Mouse (Mus musculus): ENCODE measurements around the gene Kdsr. TPM values are rescaled to one million over a fixed set of nuclear protein-coding genes. Genes with fewer than 3 reads are reported as not detected.
A peak's percentile ranks its signal among the peaks of the same experiment; 100 is the strongest.

The Kdsr gene
- total and polyA plus RNA-seq, 3 experiments, result 15.1 to 20.3 TPM; not detected in 1

- no peak for TF ChIP-seq GABPA (IDR thresholded peaks at IDR 0.05; ENCODE audit: low read depth, low read length)
- TF ChIP-seq GATA1 (IDR thresholded peaks at IDR 0.05; ENCODE audit: low read depth, low read length), result no peak
- TF ChIP-seq POLR2AphosphoS5 (IDR thresholded peaks at IDR 0.05; ENCODE audit: borderline replicate concordance, low read depth, low read length), result no peak
- TF ChIP-seq MEF2A (IDR thresholded peaks at IDR 0.05; ENCODE audit: extremely low read depth, insufficient replicate concordance, low read depth, low read length, poor library complexity, severe bottlenecking), result no peak
- TF ChIP-seq JUND (IDR thresholded peaks at IDR 0.05; ENCODE audit: low read depth, low read length), result no peak
- TF ChIP-seq RAD21 (IDR thresholded peaks at IDR 0.05; ENCODE audit: low read depth, low read length), result no peak
- no peak for TF ChIP-seq ZC3H11A (IDR thresholded peaks at IDR 0.05; ENCODE audit: low read depth, low read length)
- no peak for TF ChIP-seq CTCF (IDR thresholded peaks at IDR 0.05 in 2 of 3, conservative IDR thresholded peaks at IDR 0.05 in 1 of 3; ENCODE audit: control insufficient read depth in 1 of 3, insufficient read depth in 1 of 3, low read depth in 2 of 3, low read length in 3 of 3, poor library complexity in 1 of 3, severe bottlenecking in 1 of 3)
- no peak for TF ChIP-seq HCFC1 (IDR thresholded peaks at IDR 0.05; ENCODE audit: low read depth, low read length)
- no peak for TF ChIP-seq USF2 (IDR thresholded peaks at IDR 0.05; ENCODE audit: borderline replicate concordance in 1 of 2, insufficient read depth in 1 of 2, low read depth in 1 of 2, low read length in 2 of 2)
- no peak for TF ChIP-seq TAL1 (IDR thresholded peaks at IDR 0.05; ENCODE audit: low read length)
Observed at GRCm38 (mm10) chr1:106688161-106688516, 71.4 kb downstream of the Kdsr start (continued).

- Histone ChIP-seq H3K4me1 (ENCODE audit: control insufficient read depth in 1 of 2, insufficient read depth in 2 of 2, low read length in 2 of 2) (peaks cover 11 to 26% of the 10 kb centered on the region in 2 experiments; a peak in 3 of 4 replicates), H3K9ac (ENCODE audit: control insufficient read depth, low read depth, low read length, poor library complexity, severe bottlenecking) (peak overlapping the region; percentile 32), H3K36me3 (ENCODE audit: control insufficient read depth in 1 of 2, insufficient read depth in 2 of 2, low read length in 2 of 2) (peaks cover 2 to 35% of the 10 kb centered on the region in 2 experiments; a peak in 2 of 4 replicates), H3K27ac (ENCODE audit: control insufficient read depth, low read depth, low read length) (peak overlapping the region; percentile 42), H3K4me3 (ENCODE audit: control insufficient read depth in 1 of 2, insufficient read depth in 1 of 2, low read depth in 2 of 2, low read length in 2 of 2) (peak overlapping the region in 1 of 2 experiments; percentile 23), H3K9me3 (replicated peaks; ENCODE audit: insufficient read depth, low read length) (no peaks in the 10 kb centered on the region), H3K27me3 (ENCODE audit: control insufficient read depth in 1 of 2, insufficient read depth in 2 of 2, low read length in 2 of 2) (no peaks in the 10 kb centered on the region), H3K79me2 (ENCODE audit: control insufficient read depth, insufficient read depth, low read length, poor library complexity) (peaks cover 55% of the 10 kb centered on the region)
- TF ChIP-seq GATA1 (IDR thresholded peaks at IDR 0.05; ENCODE audit: low read depth, low read length), result peak; percentile 47; the same call in 1 of the 2 replicates
- TF ChIP-seq MEF2A (IDR thresholded peaks at IDR 0.05; ENCODE audit: extremely low read depth, insufficient replicate concordance, low read depth, low read length, poor library complexity, severe bottlenecking), result no peak
- peak; percentile 21; the same call in 1 of the 2 replicates for TF ChIP-seq TAL1 (IDR thresholded peaks at IDR 0.05; ENCODE audit: low read length)
- TF ChIP-seq MAX (IDR thresholded peaks at IDR 0.05; ENCODE audit: low read length), result 0 out of 2 replicates have a peak, but pooled peaks have one; percentile 15
- TF ChIP-seq TCF12 (IDR thresholded peaks at IDR 0.05; ENCODE audit: low read depth, low read length), result peak; percentile 5; the same call in 1 of the 2 replicates
- peak; percentile 10 to 42; a peak in 1 of 4 replicates for TF ChIP-seq EP300 (IDR thresholded peaks at IDR 0.05; ENCODE audit: low read depth in 1 of 2, low read length in 2 of 2)
- TF ChIP-seq POLR2A (IDR thresholded peaks at IDR 0.05; ENCODE audit: control insufficient read depth in 1 of 2, insufficient read depth in 1 of 2, low read depth in 1 of 2, low read length in 2 of 2, poor library complexity in 1 of 2), result no peak
- DNase-seq (ENCODE audit: low read depth, low spot score), result peak; percentile 43
Observed at GRCm38 (mm10) chr1:106687435-106688160, 71.9 kb downstream of the Kdsr start.

DNA sequence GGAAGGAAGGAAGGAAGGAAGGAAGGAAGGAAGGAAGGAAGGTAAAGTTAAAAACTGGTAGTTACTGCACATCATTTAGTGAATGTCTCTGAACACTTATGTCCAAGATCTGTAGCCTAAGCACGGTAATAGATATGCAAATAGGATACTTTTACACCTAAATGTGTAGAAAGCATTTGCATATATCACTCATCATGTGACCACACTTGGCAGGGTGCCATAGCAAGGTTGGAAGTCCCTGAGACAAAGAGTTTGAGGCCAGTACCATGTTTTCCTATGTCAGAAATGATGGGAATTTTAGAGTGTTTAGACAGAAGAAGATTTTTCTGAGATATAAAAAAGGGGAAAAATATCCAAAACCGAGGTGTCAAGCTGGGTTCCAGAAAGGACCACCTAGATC is 73.8 kb downstream of the Kdsr start:
- DNase-seq (ENCODE audit: low read depth, low spot score), result peak; percentile 47
- TF ChIP-seq POLR2A (IDR thresholded peaks at IDR 0.05; ENCODE audit: control insufficient read depth in 1 of 2, insufficient read depth in 1 of 2, low read depth in 1 of 2, low read length in 2 of 2, poor library complexity in 1 of 2) (no peak), USF1 (IDR thresholded peaks at IDR 0.05; ENCODE audit: low read depth, low read length) (peak; percentile 83), USF2 (IDR thresholded peaks at IDR 0.05; ENCODE audit: borderline replicate concordance in 1 of 2, insufficient read depth in 1 of 2, low read depth in 1 of 2, low read length in 2 of 2) (peak in 1 of 2 experiments; percentile 43; a peak in 1 of 4 replicates)
- Histone ChIP-seq H3K27ac (ENCODE audit: control insufficient read depth, low read depth, low read length) (no peak overlapping the region), H3K4me3 (ENCODE audit: control insufficient read depth in 1 of 2, insufficient read depth in 1 of 2, low read depth in 2 of 2, low read length in 2 of 2) (no peak overlapping the region), H3K36me3 (ENCODE audit: control insufficient read depth in 1 of 2, insufficient read depth in 2 of 2, low read length in 2 of 2) (peaks cover 0 to 33% of the 10 kb centered on the region in 2 experiments; a peak in 2 of 4 replicates), H3K79me2 (ENCODE audit: control insufficient read depth, insufficient read depth, low read length, poor library complexity) (peaks cover 50% of the 10 kb centered on the region), H3K9ac (ENCODE audit: control insufficient read depth, low read depth, low read length, poor library complexity, severe bottlenecking) (no peak overlapping the region), H3K4me1 (ENCODE audit: control insufficient read depth in 1 of 2, insufficient read depth in 2 of 2, low read length in 2 of 2) (peaks cover 9 to 26% of the 10 kb centered on the region in 2 experiments; a peak in 3 of 4 replicates), H3K9me3 (replicated peaks; ENCODE audit: insufficient read depth, low read length) (no peaks in the 10 kb centered on the region), H3K27me3 (ENCODE audit: control insufficient read depth in 1 of 2, insufficient read depth in 2 of 2, low read length in 2 of 2) (no peaks in the 10 kb centered on the region)

Data from MEL (cell line).